Mouse (Mus musculus) small intestine, adult 2 months (tissue): ENCODE measurements around the gene Dda1.

ENCODE experiments used
- CTCF ChIP-seq: fragments of 200-500 bp; IDR thresholded peaks from 2 replicates; pipeline ENCODE4 v1.5.1; 2012; ENCODE audit warnings: low read depth, mild to moderate bottlenecking, control low read depth, inconsistent platforms, low read length, moderate library complexity, mixed read lengths; ENCODE audit not compliant: insufficient replicate concordance, insufficient read length; ENCODE audit errors: extremely low read depth
- POLR2A ChIP-seq: fragments of 200-500 bp; IDR thresholded peaks from 2 replicates; pipeline ENCODE4 v1.6.1; 2012; ENCODE audit warnings: low read depth, mild to moderate bottlenecking, control low read depth, inconsistent platforms, low read length, moderate library complexity

DNA sequence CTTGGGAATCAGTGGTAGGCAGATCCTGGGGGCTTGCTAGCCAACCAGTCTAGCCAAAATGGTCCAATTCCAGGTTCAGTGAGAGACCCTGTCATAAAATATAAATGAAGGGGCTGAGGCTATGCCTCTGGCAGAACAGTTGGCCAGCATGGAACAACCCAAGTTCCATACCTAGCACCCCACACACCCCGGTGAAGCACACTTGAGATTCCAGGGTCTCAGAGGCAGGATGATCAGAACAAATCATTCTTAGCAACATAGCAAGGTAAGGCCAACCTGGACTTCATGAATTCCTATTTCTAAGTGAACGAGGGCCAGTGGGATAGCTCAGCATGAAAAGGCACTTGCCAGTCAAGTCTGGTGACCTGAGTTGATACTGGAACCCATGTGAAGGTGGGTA, 1.8 kb upstream of the Dda1 start:
- TF ChIP-seq CTCF (no peak), POLR2A (no peak)
